Mouse (Mus musculus) stomach, postnatal 0 days (tissue): ENCODE data around the gene Cyp4x1. TPM values are rescaled to one million over a fixed set of nuclear protein-coding genes. Genes with fewer than 3 reads are reported as not detected.
A peak's percentile ranks its signal among the peaks of the same experiment; 100 is the strongest.

Experiments used
- ATAC-seq: fragments of 200-750 bp; cut with Nextera tagmentation; 2 replicates; pipeline ENCODE4 v1.8.0; 2017; ENCODE audit not compliant: low FRiP score, low TSS enrichment
- DNase-seq: peaks from one replicate; pipeline ENCODE4 v3.0.0-alpha.2; 2016; ENCODE audit warnings: low spot score
- H3K27ac ChIP-seq: fragments of 300-500 bp; sonication (generic); replicated peaks from 2 replicates; pipeline ENCODE4 v1.5.1; 2014; ENCODE audit warnings: mild to moderate bottlenecking, control low read depth
- H3K27me3 ChIP-seq: fragments of 300-500 bp; sonication (generic); 2 replicates; pipeline ENCODE4 v1.6.1; 2014; ENCODE audit warnings: low read length; ENCODE audit not compliant: control insufficient read depth, insufficient read depth
- H3K36me3 ChIP-seq: fragments of 300-500 bp; sonication (generic); 2 replicates; pipeline ENCODE4 v1.6.1; 2014; ENCODE audit warnings: low read length, mixed read lengths; ENCODE audit not compliant: control insufficient read depth, insufficient read depth
- H3K4me1 ChIP-seq: fragments of 300-500 bp; sonication (generic); replicated peaks from 2 replicates; pipeline ENCODE4 v1.6.1; 2014; ENCODE audit warnings: antibody characterized with exemption; ENCODE audit not compliant: control insufficient read depth, insufficient read depth
- H3K4me2 ChIP-seq: fragments of 300-500 bp; sonication (generic); replicated peaks from 2 replicates; pipeline ENCODE4 v1.6.1; 2014; ENCODE audit warnings: low read depth, mild to moderate bottlenecking, control low read depth, moderate library complexity
- H3K4me3 ChIP-seq: fragments of 300-500 bp; sonication (generic); 2 replicates; pipeline ENCODE4 v1.5.1; 2014; ENCODE audit warnings: low read depth, low read length, control low read depth
- H3K9ac ChIP-seq: fragments of 300-500 bp; sonication (generic); 2 replicates; pipeline ENCODE4 v1.6.1; 2014; ENCODE audit warnings: mild to moderate bottlenecking, low read length, control low read depth, mixed read lengths
- H3K9me3 ChIP-seq: fragments of 300-500 bp; sonication (generic); 2 replicates; pipeline ENCODE4 v1.6.1; 2016; ENCODE audit warnings: low read length; ENCODE audit not compliant: control insufficient read depth
- CTCF ChIP-seq: IDR thresholded peaks from 2 replicates; pipeline ENCODE4 v1.5.1; 2016; ENCODE audit warnings: antibody characterized with exemption, low read depth, mild to moderate bottlenecking, moderate library complexity
- EP300 ChIP-seq: optimal IDR thresholded peaks from 2 replicates; pipeline ENCODE3; 2016; ENCODE audit warnings: antibody characterized with exemption
- WGBS: fragments of 180-500 bp; shearing (Covaris S2); extraction: QIAGEN DNeasy Blood & Tissue Kit; methylation state at CpG from one replicate; pipeline ENCODE4 v1.1.7; 2014; 5-methylcytosine and 5-hydroxymethylcytosine counted together
- polyA plus RNA-seq: library from polyadenylated mRNA; unstranded; fragments of >200 nt; fragmentation: Nextera tagmentation; extraction: Ambion mirVana; gene quantifications from 2 replicates; pipeline ENCODE4 v1.2.1, GENCODE M21; 2015

Gene Cyp4x1
- polyA plus RNA-seq, 1 experiment from 2014 or later: 0.28 TPM

- Histone ChIP-seq H3K36me3 (no peaks in the 10 kb centered on the region), H3K27me3 (peaks cover 29% of the 10 kb centered on the region), H3K9me3 (no peaks in the 10 kb centered on the region), H3K4me3 (peak overlapping the region; percentile 10; the same call in 1 of the 2 replicates), H3K4me2 (no peak overlapping the region; the same call in 1 of the 2 replicates), H3K4me1 (peaks cover 3% of the 10 kb centered on the region; the same call in 1 of the 2 replicates), H3K9ac (no peak overlapping the region), H3K27ac (peak overlapping the region; percentile 30; the same call in 1 of the 2 replicates)
- ATAC-seq (no peak), DNase-seq (no peak)
- 9% methylated on average over 23 of the region's 23 CpGs for WGBS
- TF ChIP-seq EP300: no peak
- no peak for TF ChIP-seq CTCF
Measured at GRCm38 (mm10) chr4:115058871-115059590, 75.0 kb downstream of the Cyp4x1 start.

- TF ChIP-seq EP300 (no peak), CTCF (no peak)
Measured at GRCm38 (mm10) chr4:115058317-115058761, 75.7 kb downstream of the Cyp4x1 start.

DNA sequence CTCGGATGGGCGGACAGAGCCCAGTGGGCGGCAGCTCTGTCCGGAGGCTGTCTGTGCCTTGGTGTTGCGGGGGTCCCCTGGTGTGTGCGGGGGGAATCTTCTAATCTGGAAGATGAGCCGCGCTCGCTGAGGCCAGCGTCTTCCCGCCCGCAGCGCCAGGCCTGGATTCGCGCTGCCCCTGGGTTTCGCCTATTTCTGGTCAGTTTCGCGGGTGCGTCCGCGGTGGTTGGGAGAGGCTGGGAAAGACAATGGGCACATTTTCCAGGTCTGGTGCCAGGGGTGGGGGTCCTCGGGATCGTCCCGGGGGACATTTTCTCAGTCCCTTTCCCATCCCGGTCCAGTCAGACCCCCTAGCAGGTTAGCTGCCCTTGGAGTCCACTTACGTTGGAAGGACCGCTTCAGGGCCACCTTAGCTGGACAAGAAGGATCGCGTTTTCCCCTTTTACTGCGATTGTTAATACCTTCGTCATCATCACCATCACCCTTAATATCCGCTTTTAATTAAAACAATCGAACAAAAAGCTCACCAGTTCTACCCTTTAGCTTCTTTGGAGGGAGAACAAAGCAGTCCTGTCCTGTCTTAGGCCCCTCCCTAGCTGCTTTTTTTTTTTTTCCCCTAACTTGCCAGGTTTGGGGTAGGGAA is 76.3 kb downstream of the Cyp4x1 start:
- ATAC-seq: no peak

More at GRCm38 (mm10) chr4:115058317-115058761, 75.7 kb downstream of the Cyp4x1 start:
- peak overlapping the region; percentile 14 for H3K4me2 ChIP-seq
- ATAC-seq (no peak), DNase-seq (peak; percentile 33)
- H3K4me3 ChIP-seq: peak overlapping the region; percentile 43
- H3K9ac ChIP-seq: no peak overlapping the region
- H3K27me3 ChIP-seq: peaks cover 25% of the 10 kb centered on the region
- H3K27ac ChIP-seq: no peak overlapping the region; the same call in 1 of the 2 replicates
- H3K9me3 ChIP-seq: no peaks in the 10 kb centered on the region
- peaks cover 3% of the 10 kb centered on the region; the same call in 1 of the 2 replicates for H3K4me1 ChIP-seq
- H3K36me3 ChIP-seq: no peaks in the 10 kb centered on the region
- WGBS: 4% methylated on average over 20 of the region's 20 CpGs

GRCm38 (mm10) chr4:115056921-115057673 is 77.0 kb downstream of the Cyp4x1 start:
- H3K4me1 ChIP-seq: 0 out of 2 replicates have a peak, but pooled peaks cover 3% of the 10 kb centered on the region
- no peaks in the 10 kb centered on the region for H3K9me3 ChIP-seq
- peak overlapping the region; percentile 52 for H3K9ac ChIP-seq
- peak overlapping the region; percentile 65 for H3K27ac ChIP-seq
- TF ChIP-seq EP300 (no peak), CTCF (no peak)
- H3K4me3 ChIP-seq: peak overlapping the region; percentile 43
- DNase-seq: peak; percentile 50
- H3K27me3 ChIP-seq: peaks cover 19% of the 10 kb centered on the region
- H3K36me3 ChIP-seq: no peaks in the 10 kb centered on the region
- peak overlapping the region; percentile 64 for H3K4me2 ChIP-seq
- 3% methylated on average over 48 of the region's 48 CpGs for WGBS
- ATAC-seq: peak; percentile 48

More for the DNA sequence above, 76.3 kb downstream of the Cyp4x1 start:
- no peaks in the 10 kb centered on the region for H3K9me3 ChIP-seq
- peaks cover 21% of the 10 kb centered on the region for H3K27me3 ChIP-seq
- no peak for TF ChIP-seq EP300
- no peak for TF ChIP-seq CTCF
- H3K4me3 ChIP-seq: peak overlapping the region; percentile 43
- no peak for DNase-seq
- H3K27ac ChIP-seq: peak overlapping the region; percentile 65
- H3K9ac ChIP-seq: peak overlapping the region; percentile 52
- H3K4me2 ChIP-seq: peak overlapping the region; percentile 15
- WGBS: 3% methylated on average over 33 of the region's 33 CpGs
- 0 out of 2 replicates have a peak, but pooled peaks cover 3% of the 10 kb centered on the region for H3K4me1 ChIP-seq
- H3K36me3 ChIP-seq: no peaks in the 10 kb centered on the region

DNA sequence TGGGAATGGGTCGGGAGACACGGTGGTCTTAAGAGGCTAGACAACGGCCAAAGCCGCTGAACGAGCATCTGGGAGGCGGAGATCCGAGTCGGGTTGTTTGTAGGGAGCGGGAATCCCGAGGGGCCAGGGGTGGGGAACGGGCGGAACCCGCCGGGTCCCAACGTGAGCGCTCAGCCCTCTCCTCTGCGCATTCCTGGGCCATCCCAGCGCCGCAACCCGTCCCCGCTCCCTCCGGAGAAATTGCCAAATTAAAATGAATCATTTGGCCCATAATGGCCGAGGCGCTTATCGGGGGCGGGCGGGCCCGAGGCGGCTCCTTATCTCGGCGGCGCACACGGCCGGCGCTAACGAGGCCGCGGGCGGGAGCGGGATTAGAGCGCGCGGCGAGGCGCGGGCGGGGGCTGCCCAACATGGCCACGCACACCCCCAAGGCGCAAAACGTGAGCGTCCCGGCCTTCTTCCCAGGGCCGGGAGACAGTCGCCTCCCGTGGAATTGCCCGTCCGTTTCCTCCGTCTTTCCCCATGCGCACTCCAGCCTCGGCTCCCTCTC is 77.6 kb downstream of the Cyp4x1 start, which contains the start of gene Tal1:
Tal1 (plus strand) TSS at position 56 of the 550 bp plus-strand sequence.
- peak within 1 kb of the TSS; percentile 43 for H3K4me3 ChIP-seq
- ATAC-seq (peak; percentile 67), DNase-seq (no peak)
- H3K36me3 ChIP-seq: no peaks in the 10 kb centered on the region
- peak within 1 kb of the TSS; percentile 52 for H3K9ac ChIP-seq
- under 1% methylated on average over 53 of the region's 60 CpGs for WGBS
- H3K4me2 ChIP-seq: peak within 1 kb of the TSS; percentile 64
- H3K27me3 ChIP-seq: peaks cover 16% of the 10 kb centered on the region
- 0 out of 2 replicates have a peak, but pooled peaks cover 3% of the 10 kb centered on the region for H3K4me1 ChIP-seq
- peak within 1 kb of the TSS; percentile 65 for H3K27ac ChIP-seq
- TF ChIP-seq CTCF (no peak), EP300 (no peak)
- H3K9me3 ChIP-seq: no peaks in the 10 kb centered on the region

Other genes with a start within 250 kb of the Cyp4x1 start
- gene Foxd2, start 225.4 kb downstream of the Cyp4x1 start, polyA plus RNA-seq: 0.06 TPM in 1 of 2 replicates, not detected in the other
- gene Foxe3, start 208.3 kb downstream of the Cyp4x1 start, polyA plus RNA-seq: not detected in 2 replicates
- 175 and 176 TPM in 2 replicates for gene Cmpk1, start 147.0 kb downstream of the Cyp4x1 start, polyA plus RNA-seq
- gene Stil, start 134.1 kb downstream of the Cyp4x1 start, polyA plus RNA-seq: 1.7 and 1.8 TPM in 2 replicates
- gene Tal1, start 77.9 kb downstream of the Cyp4x1 start, polyA plus RNA-seq: 0.16 and 0.19 TPM in 2 replicates
- gene Pdzk1ip1, start 45.6 kb downstream of the Cyp4x1 start, polyA plus RNA-seq: 255 and 279 TPM in 2 replicates
- gene Cyp4a29, start 107.8 kb upstream of the Cyp4x1 start, polyA plus RNA-seq: 0.06 and 0.13 TPM in 2 replicates
- gene Cyp4a12a, start 164.8 kb upstream of the Cyp4x1 start, polyA plus RNA-seq: 0.05 TPM in 1 of 2 replicates, not detected in the other